Mouse (Mus musculus): ENCODE data around the gene Tex21.

- TF ChIP-seq CTCF (IDR thresholded peaks at IDR 0.05) (no peak), POLR2A (IDR thresholded peaks at IDR 0.05; ENCODE audit: insufficient read depth, low read depth, low read length) (no peak)
Observed at GRCm38 (mm10) chr12:76278209-76278608, 31.7 kb upstream of the Tex21 start.
